ENCODE assay signal across 8 mouse cellular contexts in the genomic region with DNA sequence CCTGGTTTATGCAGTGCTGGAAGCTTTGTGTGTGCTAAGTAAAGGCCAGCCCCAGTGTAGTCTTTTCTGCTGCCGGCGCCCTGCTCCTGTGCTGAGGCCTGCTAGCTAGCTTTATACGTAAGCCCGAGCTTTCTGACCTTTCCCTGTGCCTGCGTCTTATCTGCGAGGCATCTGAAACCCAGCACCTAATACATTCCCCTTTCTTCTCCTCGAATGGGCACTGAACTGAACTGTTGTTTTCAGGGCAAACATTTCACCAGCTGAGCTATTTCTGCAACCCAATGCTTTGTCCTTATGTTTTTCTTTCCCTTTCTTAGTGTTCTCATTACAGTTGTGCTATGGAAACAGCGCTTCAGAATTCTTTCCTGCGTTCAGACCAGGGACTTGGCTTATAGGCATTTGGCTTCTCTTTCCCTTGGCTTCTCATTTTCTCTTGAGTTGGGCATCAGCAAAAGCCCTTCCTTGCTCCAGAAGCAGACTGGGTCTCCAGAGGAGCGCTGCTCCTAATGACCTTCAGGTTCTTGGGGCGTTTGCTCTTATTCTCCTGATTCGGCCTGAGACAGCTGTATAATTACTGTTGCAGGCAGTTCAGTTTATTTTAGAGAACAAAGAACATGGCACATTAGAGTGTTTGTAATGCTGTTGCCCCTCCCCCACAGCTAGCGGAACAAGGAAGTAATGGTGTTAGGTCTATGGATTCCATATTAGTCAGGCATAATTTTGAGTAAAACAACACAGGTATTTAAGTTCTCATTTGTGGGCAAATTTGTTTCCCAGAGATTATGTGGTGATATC.
A peak's percentile ranks its signal among the peaks of the same experiment; 100 is the strongest.
DNase-seq lines count a peak whose midpoint lies in the region; ATAC-seq and TF ChIP-seq lines count a peak whose summit lies in the region.

No protein-coding gene starts in this region.

- no peak overlapping the region for H3K4me3 ChIP-seq in forebrain, embryonic 16.5 days (replicated peaks; ENCODE audit: low read length)
- H3K4me3 ChIP-seq in midbrain, postnatal 0 days (ENCODE audit: low read depth, low read length): no peak overlapping the region

- peaks cover 38% of the 10 kb centered on the region for H3K4me1 ChIP-seq in forebrain, embryonic 16.5 days (replicated peaks; ENCODE audit: control insufficient read depth, insufficient read depth, low read length)
- H3K4me1 ChIP-seq in midbrain, postnatal 0 days (ENCODE audit: insufficient read depth, low read length): peaks cover 22% of the 10 kb centered on the region; the same call in 1 of the 2 replicates

- peak; percentile 27 for DNase-seq in urinary bladder, postnatal 14 days (ENCODE audit: low spot score)
- no peak for DNase-seq in urinary bladder, adult 18-20 months (ENCODE audit: low spot score in 2 of 2)
- DNase-seq in kidney, postnatal 4 days: peak; percentile 34 to 58
- DNase-seq in midbrain, postnatal 0 days (ENCODE audit: low spot score): no peak
- no peak for DNase-seq in Muller cell, postnatal 12 days (ENCODE audit: inconsistent ontology term)
- DNase-seq in T-cell, adult 2 months (ENCODE audit: low spot score): no peak
- no peak for DNase-seq in frontal cortex, postnatal 14 days (ENCODE audit: low spot score in 2 of 2)

- no peaks in the 10 kb centered on the region for H3K9me3 ChIP-seq in forebrain, embryonic 16.5 days (ENCODE audit: control insufficient read depth, low read length)
- no peaks in the 10 kb centered on the region for H3K9me3 ChIP-seq in midbrain, postnatal 0 days (ENCODE audit: low read length)

- H3K36me3 ChIP-seq in forebrain, embryonic 16.5 days (ENCODE audit: control insufficient read depth, insufficient read depth): no peaks in the 10 kb centered on the region
- no peaks in the 10 kb centered on the region for H3K36me3 ChIP-seq in midbrain, postnatal 0 days (ENCODE audit: insufficient read depth, low read length)

- WGBS in forebrain, embryonic 16.5 days: 7% methylated on average over 13 of the region's 13 CpGs
- WGBS in midbrain, postnatal 0 days: 22% methylated on average over 13 of the region's 13 CpGs

- no peak for TF ChIP-seq CTCF in midbrain, postnatal 0 days (IDR thresholded peaks at IDR 0.05)

- ATAC-seq in forebrain, embryonic 16.5 days: peak; percentile 41
- no peak for ATAC-seq in midbrain, postnatal 0 days (ENCODE audit: low FRiP score)

- peak overlapping the region; percentile 24 for H3K4me2 ChIP-seq in forebrain, embryonic 16.5 days (ENCODE audit: low read length)
- 0 out of 2 replicates have a peak overlapping the region, but pooled peaks have one; percentile 6 for H3K4me2 ChIP-seq in midbrain, postnatal 0 days (ENCODE audit: low read depth, low read length, poor library complexity, severe bottlenecking)

- H3K27me3 ChIP-seq in forebrain, embryonic 16.5 days (replicated peaks; ENCODE audit: control insufficient read depth, insufficient read depth, low read length): no peaks in the 10 kb centered on the region
- H3K27me3 ChIP-seq in midbrain, postnatal 0 days (ENCODE audit: insufficient read depth, low read length): no peaks in the 10 kb centered on the region

- peak overlapping the region; percentile 73 for H3K27ac ChIP-seq in forebrain, embryonic 16.5 days (ENCODE audit: low read length)
- peak overlapping the region; percentile 76 for H3K27ac ChIP-seq in midbrain, postnatal 0 days (ENCODE audit: low read depth, low read length)

- peak overlapping the region; percentile 39; the same call in 1 of the 2 replicates for H3K9ac ChIP-seq in forebrain, embryonic 16.5 days (replicated peaks; ENCODE audit: low read depth, low read length)
- H3K9ac ChIP-seq in midbrain, postnatal 0 days (replicated peaks; ENCODE audit: low read length, poor library complexity, severe bottlenecking): no peak overlapping the region

Comparison
In these comparisons a context has a peak if more than half of its experiments do, and no peak if none do; other contexts are left out.
1. DNase-seq: peak in urinary bladder, postnatal 14 days (single experiment) and kidney, postnatal 4 days (2 of 2); none in urinary bladder, adult 18-20 months (0 of 2), midbrain, postnatal 0 days (single experiment), Muller cell, postnatal 12 days (single experiment), T-cell, adult 2 months (single experiment) and frontal cortex, postnatal 14 days (0 of 2).